Mouse (Mus musculus) right cerebral cortex, adult 18-20 months (tissue): ENCODE measurements at regions not wholly inside any gene's neighbourhood (a gene's known extent, or its start where the extent isn't known, plus 50 kb on each side); places are given as distances from the start of the nearest gene placed in this dataset.

ENCODE experiments used
- DNase-seq: peaks from one replicate; pipeline ENCODE4 v3.0.0; 2022; ENCODE audit warnings: mixed read lengths

- DNase-seq: peak; percentile 69
Measured at GRCm38 (mm10) chr12:14687263-14687662, 535.4 kb upstream of the Fam84a start.

DNA sequence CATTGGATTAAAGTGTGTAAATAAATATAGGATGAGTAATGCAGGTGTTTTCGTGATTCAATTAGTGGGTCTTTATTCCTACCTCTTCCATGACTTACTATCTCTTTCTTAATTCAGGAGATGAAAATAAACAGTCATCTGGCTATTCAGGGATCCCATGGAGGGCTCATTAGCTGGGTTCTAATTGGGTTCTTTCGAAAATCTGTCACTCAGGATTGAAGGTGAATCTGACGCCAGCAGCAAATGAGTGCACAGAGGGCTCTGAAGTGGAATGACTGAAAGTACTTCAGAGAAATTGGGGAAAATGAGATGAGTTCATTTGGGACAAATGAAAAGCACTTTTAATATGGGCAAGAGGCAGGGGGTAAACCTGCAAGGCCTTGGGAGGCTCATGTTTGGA is 524.4 kb upstream of the Fam84a start:
- DNase-seq: no peak

DNA sequence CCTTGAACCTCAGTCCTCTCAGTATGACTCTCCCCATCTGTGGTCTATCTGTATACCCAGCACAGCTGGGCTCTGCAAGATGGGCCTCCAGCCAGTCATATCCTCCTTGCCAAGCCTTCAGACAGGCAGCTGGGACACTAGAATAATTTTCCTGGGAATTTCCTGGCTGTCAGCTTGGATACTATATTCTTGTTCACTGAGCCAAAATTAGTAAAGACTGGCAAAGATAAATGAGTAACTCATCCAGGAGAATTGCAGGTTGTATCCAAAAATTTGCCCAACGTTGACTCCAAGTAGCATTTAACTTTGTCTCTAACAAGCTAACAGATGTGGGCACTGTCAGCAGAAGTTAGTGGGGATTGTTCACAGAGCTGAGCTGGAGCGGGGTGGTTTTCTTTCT is 514.1 kb upstream of the Fam84a start:
- DNase-seq: peak; percentile 11
